Mouse (Mus musculus): ENCODE data around the gene Prr14l. TPM values are rescaled to one million over a fixed set of nuclear protein-coding genes. Genes with fewer than 3 reads are reported as not detected.
"Not testable (repeated sequence)": the region's sequence is repeated elsewhere in the genome, so short reads cannot be mapped to it uniquely, and the experiment has no call there.

The Prr14l gene
- polyA plus RNA-seq, 1 experiment from 2014 or later, result 12.1 TPM

DNA sequence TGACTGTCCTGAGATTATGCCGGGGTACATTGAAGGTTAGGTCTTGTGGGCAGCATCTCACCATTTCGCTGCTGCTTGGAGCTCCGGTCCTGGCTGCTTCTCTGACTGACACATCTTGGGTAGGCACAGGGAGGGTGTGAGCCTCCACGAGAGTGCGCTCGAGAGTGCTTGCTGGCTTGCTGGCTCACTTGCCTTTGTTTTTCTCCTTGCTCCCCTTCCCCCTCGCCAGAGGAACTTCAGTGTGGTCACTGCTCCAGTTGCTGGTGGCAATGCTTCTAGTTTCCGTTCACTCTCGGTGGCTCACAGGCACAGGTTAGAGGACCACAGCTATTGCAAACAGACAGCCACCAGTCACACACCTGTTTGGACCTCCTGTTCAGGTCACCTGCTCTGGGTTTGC is 111.9 kb downstream of the Prr14l start:
- H3K4me3 ChIP-seq (ENCODE audit: low read depth, low read length), result no peak overlapping the region
- no peaks in the 10 kb centered on the region for H3K9me3 ChIP-seq (replicated peaks; ENCODE audit: control insufficient read depth, low read length)
- H3K4me2 ChIP-seq (ENCODE audit: low read depth, low read length), result no peak overlapping the region
- ATAC-seq (replicated peaks; ENCODE audit: insufficient number of reproducible peaks, low FRiP score, low TSS enrichment, low read depth) (no peak), DNase-seq (ENCODE audit: low spot score) (peak; percentile 15)
- H3K27me3 ChIP-seq (ENCODE audit: control insufficient read depth, insufficient read depth, low read length), result no peaks in the 10 kb centered on the region
- WGBS, result 53% methylated on average over 9 of the region's 9 CpGs
- no peak overlapping the region for H3K27ac ChIP-seq (replicated peaks; ENCODE audit: low read depth, low read length)
- H3K4me1 ChIP-seq (ENCODE audit: control insufficient read depth, insufficient read depth, low read length), result no peaks in the 10 kb centered on the region; the same call in 1 of the 2 replicates
- no peak overlapping the region; the same call in 1 of the 2 replicates for H3K9ac ChIP-seq (replicated peaks; ENCODE audit: low read length)
- no peaks in the 10 kb centered on the region for H3K36me3 ChIP-seq (replicated peaks; ENCODE audit: control insufficient read depth, insufficient read depth, low read depth, low read length)

DNA sequence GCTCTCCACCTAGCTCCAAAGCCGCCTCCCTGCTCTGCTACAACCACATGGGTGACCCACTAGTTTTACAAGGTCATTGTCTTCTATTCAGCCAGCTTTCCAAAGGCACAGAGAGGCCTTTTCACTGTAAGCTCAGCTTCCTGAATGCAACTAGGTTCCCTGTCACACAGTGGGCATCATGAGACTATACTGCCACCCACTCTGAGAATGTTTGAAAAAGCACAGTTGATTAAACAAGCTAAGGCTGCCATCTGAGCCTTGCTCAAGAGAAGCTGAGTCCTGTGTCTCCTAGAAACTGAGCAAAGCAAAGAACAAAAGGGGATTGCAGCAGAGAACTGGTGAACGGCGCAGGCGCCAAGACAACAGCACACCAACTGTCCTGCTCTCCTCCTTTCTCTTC is 112.7 kb downstream of the Prr14l start:
- not testable (repeated sequence) for H3K9ac ChIP-seq (replicated peaks; ENCODE audit: low read length); H3K36me3 ChIP-seq (replicated peaks; ENCODE audit: control insufficient read depth, insufficient read depth, low read depth, low read length); ATAC-seq (replicated peaks; ENCODE audit: insufficient number of reproducible peaks, low FRiP score, low TSS enrichment, low read depth); H3K27me3 ChIP-seq (ENCODE audit: control insufficient read depth, insufficient read depth, low read length); DNase-seq (ENCODE audit: low spot score); H3K4me3 ChIP-seq (ENCODE audit: low read depth, low read length); H3K9me3 ChIP-seq (replicated peaks; ENCODE audit: control insufficient read depth, low read length); H3K27ac ChIP-seq (replicated peaks; ENCODE audit: low read depth, low read length); H3K4me1 ChIP-seq (ENCODE audit: control insufficient read depth, insufficient read depth, low read length); H3K4me2 ChIP-seq (ENCODE audit: low read depth, low read length)
- WGBS, result 79% methylated on average over 4 of the region's 4 CpGs

DNA sequence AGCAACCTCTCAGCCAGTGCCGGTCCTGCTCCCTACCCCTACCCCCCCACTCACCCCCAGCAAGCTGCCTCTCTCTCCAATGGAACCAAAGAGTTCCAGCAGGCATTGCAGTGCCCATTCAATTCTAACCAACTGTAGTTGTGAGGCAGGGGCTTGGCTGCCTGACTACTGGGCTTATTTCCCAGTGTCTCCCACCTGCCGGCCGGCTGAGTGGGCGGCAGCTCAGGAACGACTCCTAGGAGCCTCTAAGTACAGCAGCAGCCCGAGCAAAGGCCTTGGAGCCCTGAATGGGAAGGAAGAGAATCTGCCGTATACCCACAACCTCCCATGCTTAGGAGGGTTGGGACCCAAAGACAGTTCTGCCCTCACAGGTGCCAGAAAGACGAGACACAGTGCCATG is 113.2 kb downstream of the Prr14l start:
- H3K9ac ChIP-seq (replicated peaks; ENCODE audit: low read length); H3K27ac ChIP-seq (replicated peaks; ENCODE audit: low read depth, low read length); H3K4me2 ChIP-seq (ENCODE audit: low read depth, low read length); H3K9me3 ChIP-seq (replicated peaks; ENCODE audit: control insufficient read depth, low read length); H3K4me1 ChIP-seq (ENCODE audit: control insufficient read depth, insufficient read depth, low read length); H3K36me3 ChIP-seq (replicated peaks; ENCODE audit: control insufficient read depth, insufficient read depth, low read depth, low read length); H3K4me3 ChIP-seq (ENCODE audit: low read depth, low read length); H3K27me3 ChIP-seq (ENCODE audit: control insufficient read depth, insufficient read depth, low read length); ATAC-seq (replicated peaks; ENCODE audit: insufficient number of reproducible peaks, low FRiP score, low TSS enrichment, low read depth); DNase-seq (ENCODE audit: low spot score): not testable (repeated sequence)
- 84% methylated on average over 8 of the region's 8 CpGs for WGBS

DNA sequence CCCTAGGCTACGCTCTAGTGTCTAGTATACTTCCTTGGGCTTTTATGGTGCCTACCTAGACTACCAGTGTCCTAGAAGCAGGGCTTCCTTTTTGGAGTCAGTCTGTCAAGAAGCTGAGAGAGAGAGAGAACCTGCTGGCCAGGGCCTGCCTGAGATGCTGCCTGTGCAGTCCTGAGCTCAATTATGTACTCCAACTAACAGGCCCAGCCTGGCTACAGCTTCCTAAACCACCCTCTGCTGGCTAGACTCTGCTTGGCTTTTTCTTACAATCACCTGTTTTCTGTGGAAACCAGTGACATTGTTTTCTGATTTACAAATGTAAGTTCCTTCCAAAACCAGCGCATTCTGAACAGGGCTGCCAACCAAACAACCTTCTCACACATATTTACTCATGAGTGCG is 113.9 kb downstream of the Prr14l start:
- no peaks in the 10 kb centered on the region for H3K9me3 ChIP-seq (replicated peaks; ENCODE audit: control insufficient read depth, low read length)
- H3K27me3 ChIP-seq (ENCODE audit: control insufficient read depth, insufficient read depth, low read length), result no peaks in the 10 kb centered on the region
- H3K4me3 ChIP-seq (ENCODE audit: low read depth, low read length), result no peak overlapping the region
- no peak overlapping the region for H3K9ac ChIP-seq (replicated peaks; ENCODE audit: low read length)
- H3K4me2 ChIP-seq (ENCODE audit: low read depth, low read length), result no peak overlapping the region
- no peak for ATAC-seq (replicated peaks; ENCODE audit: insufficient number of reproducible peaks, low FRiP score, low TSS enrichment, low read depth)
- no peaks in the 10 kb centered on the region; the same call in 1 of the 2 replicates for H3K4me1 ChIP-seq (ENCODE audit: control insufficient read depth, insufficient read depth, low read length)
- 91% methylated on average over 3 of the region's 3 CpGs for WGBS
- no peak for DNase-seq (ENCODE audit: low spot score)
- no peak overlapping the region for H3K27ac ChIP-seq (replicated peaks; ENCODE audit: low read depth, low read length)
- no peaks in the 10 kb centered on the region for H3K36me3 ChIP-seq (replicated peaks; ENCODE audit: control insufficient read depth, insufficient read depth, low read depth, low read length)

Other genes starting within 250 kb of the Prr14l start
- 28.9 and 30.8 TPM in 2 replicates for gene Yes1, start 243.1 kb downstream of the Prr14l start, polyA plus RNA-seq (2014; fragmentation: Nextera tagmentation; extraction: Ambion mirVana)
- gene Pisd, start 68.6 kb downstream of the Prr14l start, polyA plus RNA-seq (2014; fragmentation: Nextera tagmentation; extraction: Ambion mirVana), result 58.9 and 63.3 TPM in 2 replicates
- gene Gm20671, start 27.1 kb downstream of the Prr14l start, polyA plus RNA-seq (2014; fragmentation: Nextera tagmentation; extraction: Ambion mirVana), result not detected in 2 replicates
- 29.3 and 30.1 TPM in 2 replicates for gene Depdc5, start 9.4 kb upstream of the Prr14l start, polyA plus RNA-seq (2014; fragmentation: Nextera tagmentation; extraction: Ambion mirVana)
- gene Ywhah, start 164.6 kb upstream of the Prr14l start, polyA plus RNA-seq (2014; fragmentation: Nextera tagmentation; extraction: Ambion mirVana), result 479 and 494 TPM in 2 replicates
- gene Slc5a1, start 250.0 kb upstream of the Prr14l start, polyA plus RNA-seq (2014; fragmentation: Nextera tagmentation; extraction: Ambion mirVana), result not detected in 2 replicates